Mouse (Mus musculus): ENCODE results near the gene B4gat1.

The B4gat1 gene

GRCm38 (mm10) chr19:5060365-5061330 lies 22.0 kb downstream of the B4gat1 start:
- no peak for DNase-seq

- no peak for DNase-seq
Observed at GRCm38 (mm10) chr19:5062041-5062440, 23.4 kb downstream of the B4gat1 start.

GRCm38 (mm10) chr19:5062446-5062845 lies 23.8 kb downstream of the B4gat1 start:
- DNase-seq, result no peak

DNA sequence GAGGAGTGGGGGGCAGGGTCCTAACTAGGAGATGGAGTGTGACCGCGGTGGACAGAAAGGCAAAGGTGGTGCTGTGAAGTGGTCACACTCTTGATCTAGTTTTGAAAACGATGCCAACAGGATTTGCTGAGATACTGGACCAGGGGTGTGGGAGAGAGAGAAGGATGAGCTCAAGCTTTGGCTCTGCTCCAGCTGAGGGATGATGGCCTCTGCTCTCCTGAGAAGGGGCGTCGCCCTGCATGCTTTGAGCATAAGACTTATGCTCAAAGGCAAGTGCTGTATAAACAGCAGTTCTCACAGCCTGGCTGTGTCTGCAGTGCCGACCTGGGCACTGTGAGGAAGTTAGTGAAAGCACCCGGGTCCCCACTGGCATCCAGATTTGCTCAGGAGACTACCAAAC lies 26.5 kb downstream of the B4gat1 start:
- no peak for DNase-seq

GRCm38 (mm10) chr19:5067040-5067799 lies 28.6 kb downstream of the B4gat1 start:
- no peak for DNase-seq

- no peak for DNase-seq
Observed at GRCm38 (mm10) chr19:5067867-5068569, 29.4 kb downstream of the B4gat1 start, which contains the start of gene Cd248. Gene Cd248 (plus strand): TSS chr19:5068078.

DNA sequence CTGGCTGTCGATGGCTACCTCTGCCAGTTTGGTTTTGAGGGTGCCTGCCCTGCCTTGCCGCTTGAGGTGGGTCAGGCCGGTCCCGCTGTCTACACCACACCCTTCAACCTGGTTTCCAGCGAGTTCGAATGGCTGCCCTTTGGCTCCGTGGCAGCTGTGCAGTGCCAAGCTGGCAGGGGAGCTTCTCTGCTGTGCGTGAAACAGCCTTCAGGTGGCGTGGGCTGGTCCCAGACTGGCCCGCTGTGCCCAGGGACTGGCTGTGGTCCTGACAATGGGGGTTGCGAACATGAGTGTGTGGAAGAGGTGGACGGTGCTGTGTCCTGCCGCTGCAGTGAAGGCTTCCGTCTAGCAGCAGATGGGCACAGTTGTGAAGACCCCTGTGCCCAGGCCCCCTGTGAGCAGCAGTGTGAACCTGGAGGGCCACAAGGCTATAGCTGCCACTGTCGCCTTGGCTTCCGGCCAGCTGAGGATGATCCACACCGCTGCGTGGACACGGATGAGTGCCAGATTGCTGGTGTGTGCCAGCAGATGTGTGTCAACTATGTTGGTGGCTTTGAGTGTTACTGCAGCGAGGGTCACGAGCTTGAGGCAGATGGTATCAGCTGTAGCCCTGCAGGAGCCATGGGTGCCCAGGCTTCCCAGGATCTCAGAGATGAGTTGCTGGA lies 30.1 kb downstream of the B4gat1 start:
- DNase-seq, result no peak

DNA sequence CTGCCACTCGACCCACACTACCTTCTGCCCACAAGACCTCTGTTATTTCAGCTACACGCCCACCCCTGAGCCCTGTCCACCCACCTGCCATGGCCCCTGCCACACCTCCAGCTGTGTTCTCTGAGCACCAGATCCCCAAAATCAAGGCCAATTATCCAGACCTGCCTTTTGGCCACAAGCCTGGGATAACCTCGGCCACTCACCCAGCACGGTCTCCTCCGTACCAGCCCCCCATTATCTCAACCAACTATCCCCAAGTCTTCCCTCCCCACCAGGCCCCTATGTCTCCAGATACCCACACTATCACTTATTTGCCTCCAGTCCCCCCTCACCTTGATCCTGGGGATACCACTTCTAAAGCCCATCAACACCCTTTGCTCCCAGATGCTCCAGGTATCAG lies 30.9 kb downstream of the B4gat1 start:
- DNase-seq, result no peak

DNA sequence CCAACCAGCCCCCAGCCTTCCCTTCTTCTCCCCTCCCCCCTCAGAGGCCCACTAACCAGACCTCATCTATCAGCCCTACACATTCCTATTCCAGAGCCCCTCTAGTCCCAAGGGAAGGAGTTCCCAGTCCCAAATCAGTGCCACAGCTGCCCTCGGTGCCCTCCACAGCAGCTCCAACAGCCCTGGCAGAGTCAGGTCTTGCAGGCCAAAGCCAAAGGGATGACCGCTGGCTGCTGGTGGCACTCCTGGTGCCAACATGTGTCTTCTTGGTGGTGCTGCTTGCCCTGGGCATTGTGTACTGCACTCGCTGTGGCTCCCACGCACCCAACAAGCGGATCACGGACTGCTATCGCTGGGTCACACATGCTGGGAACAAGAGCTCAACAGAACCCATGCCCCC lies 31.4 kb downstream of the B4gat1 start:
- no peak for DNase-seq

DNA sequence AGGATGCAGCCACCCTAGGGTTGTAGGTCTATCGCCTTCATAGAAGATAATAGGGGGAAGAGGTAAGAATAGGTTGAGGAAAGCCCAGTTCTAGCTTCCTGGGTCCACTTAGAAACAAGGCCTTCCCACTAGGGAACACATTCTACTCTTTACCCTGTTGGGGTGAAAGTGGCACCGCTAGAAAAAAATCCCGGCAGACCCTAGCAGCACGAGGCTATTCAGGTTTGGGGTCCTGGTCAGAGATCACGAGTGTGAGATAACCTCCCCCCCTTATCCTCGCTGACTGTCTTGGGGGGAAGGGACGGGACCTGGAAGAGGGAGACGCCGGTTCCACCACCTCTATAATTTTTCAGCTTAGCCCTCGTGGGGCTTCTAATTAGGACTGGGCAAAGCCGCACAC lies 32.5 kb downstream of the B4gat1 start:
- no peak for DNase-seq

DNA sequence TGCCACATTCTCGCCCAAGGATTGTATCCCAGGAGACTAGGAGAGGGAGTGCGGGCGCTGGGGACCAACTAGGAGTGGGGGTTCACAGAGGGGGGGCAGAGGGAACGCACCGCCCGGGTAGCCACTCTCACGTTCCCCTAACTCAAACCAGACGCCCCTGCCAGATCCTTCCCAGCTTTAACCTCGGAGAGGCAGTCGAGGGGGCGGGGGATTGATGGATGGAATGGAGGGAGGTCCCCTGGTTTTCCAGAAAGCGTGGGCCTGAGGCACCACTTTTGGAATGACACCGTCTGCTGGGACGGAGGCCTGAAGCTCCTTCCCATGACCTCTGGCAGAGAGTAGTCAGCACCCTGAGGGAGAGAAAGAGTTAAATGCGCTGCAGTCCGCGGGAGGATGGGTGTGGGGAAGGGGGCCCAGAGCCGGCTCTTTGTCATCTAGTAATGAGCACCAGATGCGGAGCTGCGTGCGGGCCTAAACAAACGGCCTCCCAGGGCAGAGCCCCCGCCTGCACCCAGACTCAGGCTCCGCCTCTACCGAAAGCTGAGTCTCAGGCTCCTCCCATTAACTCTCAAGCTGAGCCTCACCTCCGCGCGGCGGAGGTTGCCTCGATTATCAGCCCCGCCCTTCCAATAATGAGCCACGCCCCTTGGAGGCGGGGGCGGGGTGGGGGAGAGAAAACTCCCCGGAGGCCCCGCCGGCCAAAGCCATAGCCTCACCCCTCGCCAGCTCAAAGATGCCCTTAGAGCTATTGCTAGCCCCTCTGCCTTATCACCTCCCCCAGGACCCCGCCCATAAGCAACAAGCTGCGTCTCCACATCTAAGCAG lies 33.1 kb downstream of the B4gat1 start:
- DNase-seq, result peak; percentile 50 to 59

- no peak for DNase-seq
Observed at GRCm38 (mm10) chr19:5072389-5073019, 33.9 kb downstream of the B4gat1 start.

DNA sequence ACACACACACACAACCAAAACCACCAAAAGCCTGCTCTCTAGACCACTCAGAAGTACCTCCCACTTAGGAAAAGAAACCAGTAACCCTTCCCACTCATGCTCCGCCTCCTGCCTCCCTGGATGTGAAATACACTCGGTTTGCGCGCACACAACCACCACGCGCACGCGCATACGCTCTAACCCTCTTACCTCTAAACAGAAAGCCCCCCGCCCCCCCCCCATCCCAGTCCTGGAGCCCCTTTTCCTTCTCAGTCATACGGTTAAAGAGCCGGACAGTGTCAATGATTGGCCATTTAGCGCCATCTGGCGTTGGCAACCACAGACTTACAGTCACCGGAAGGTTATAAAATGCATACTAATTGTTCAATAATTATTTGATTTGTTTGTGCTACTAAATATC lies 34.4 kb downstream of the B4gat1 start:
- DNase-seq, result peak; percentile 66 to 74

DNA sequence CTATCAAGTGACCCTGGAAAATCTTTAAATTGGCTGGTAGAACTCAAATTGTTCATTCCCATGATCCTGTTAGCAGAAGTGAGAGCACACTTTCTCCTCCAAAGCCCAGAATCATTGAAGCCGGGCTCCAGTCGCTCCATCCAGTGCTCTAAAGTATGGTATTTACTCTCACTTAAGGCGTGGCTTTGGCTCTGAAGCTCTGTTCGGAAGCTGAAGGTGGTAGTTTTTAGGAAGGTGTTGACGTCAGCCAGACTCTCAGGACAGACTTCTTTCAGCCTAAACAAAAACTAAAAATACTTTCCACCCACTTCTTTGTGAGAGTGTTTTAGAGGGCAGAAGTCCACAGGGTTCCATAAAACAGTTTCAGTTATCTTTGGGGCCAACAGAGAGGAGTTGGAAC lies 34.9 kb downstream of the B4gat1 start:
- DNase-seq, result no peak

GRCm38 (mm10) chr19:5079279-5079678 lies 40.7 kb downstream of the B4gat1 start:
- DNase-seq, result no peak

DNA sequence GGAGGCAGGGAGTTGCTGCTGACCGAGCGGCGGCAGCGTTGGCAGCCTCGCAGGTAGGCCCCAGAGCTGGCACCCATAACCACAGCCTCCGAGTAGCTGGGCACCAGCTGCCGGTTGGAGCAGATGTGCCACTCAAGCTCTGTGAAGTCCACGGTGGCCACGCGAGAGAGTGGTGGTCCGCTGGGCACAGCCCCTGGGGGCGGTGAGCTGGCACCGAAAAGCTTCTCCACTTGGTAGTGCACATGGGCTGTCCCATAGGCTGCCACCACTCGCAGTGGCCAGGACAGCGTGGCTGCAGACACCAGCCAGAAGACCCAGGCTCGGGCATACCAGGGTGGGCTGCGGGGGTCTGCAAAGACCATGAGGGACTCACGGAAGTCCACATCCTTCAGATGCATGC lies 43.4 kb downstream of the B4gat1 start:
- no peak for DNase-seq

GRCm38 (mm10) chr19:5082596-5082995 lies 44.0 kb downstream of the B4gat1 start:
- peak; percentile 53 to 54 for DNase-seq

GRCm38 (mm10) chr19:5083961-5084833 lies 45.6 kb downstream of the B4gat1 start:
- peak in 1 of 2 experiments; percentile 25 for DNase-seq

- peak; percentile 49 to 57 for DNase-seq
Observed at GRCm38 (mm10) chr19:5084834-5085144, 46.2 kb downstream of the B4gat1 start.

DNA sequence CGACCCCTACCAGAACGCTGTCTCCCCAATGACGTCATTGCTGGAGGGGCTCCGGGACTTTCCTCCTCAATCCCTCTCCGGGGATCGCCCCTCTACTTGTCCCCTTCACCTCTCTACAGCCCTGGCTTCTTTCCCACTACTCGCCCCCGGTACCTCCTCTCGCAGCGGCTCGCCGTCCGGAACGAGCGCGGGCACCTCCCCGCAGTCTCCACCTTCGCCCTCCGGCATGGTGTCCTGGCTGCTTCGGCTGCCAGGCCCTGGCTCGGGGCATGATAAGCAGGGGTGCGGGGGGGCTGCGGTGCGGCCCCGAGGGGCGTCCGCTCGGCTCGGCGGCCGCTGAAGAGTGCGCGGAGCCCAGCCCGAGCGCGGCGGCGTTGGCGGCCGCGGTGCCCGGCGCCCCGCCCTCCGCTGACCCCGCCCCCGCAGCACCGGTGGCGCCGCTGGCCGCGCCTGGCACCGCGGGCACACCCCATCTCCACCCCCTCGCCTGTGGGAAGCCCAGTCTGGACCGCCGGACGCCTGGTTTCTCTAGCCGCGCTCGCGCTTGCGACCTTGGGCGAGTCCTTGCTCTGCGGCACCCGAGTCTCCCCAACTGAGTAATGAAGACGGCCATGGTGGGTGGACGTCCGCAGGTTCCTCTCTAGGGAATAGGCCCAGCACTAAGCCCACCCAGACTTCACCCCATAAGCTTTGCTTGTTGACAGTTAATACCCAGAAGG lies 46.7 kb downstream of the B4gat1 start, which contains the start of gene Tmem151a:
Gene Tmem151a, minus strand, starts transcription at position 387 of the 719 bp plus-strand sequence.
- DNase-seq, result peak; percentile 76 to 86
